Mouse (Mus musculus) MEL (cell line): ENCODE results near the gene Ccdc88c. TPM values are rescaled to one million over a fixed set of nuclear protein-coding genes. Genes with fewer than 3 reads are reported as not detected.

Experiments
- DNase-seq: peaks from one replicate; pipeline ENCODE4 v3.0.0; 2011; ENCODE audit warnings: low read depth, low spot score
- H3K27ac ChIP-seq: 2 replicates; pipeline ENCODE4 v1.5.1; 2012; ENCODE audit warnings: low read depth, mild to moderate bottlenecking, control low read depth, low read length, moderate library complexity; ENCODE audit not compliant: control insufficient read depth
- H3K27me3 ChIP-seq, 2 experiments: fragments of 150-350 bp in 1 of 2; sonication (generic) in 1 of 2; 2 replicates each; pipeline ENCODE4 v1.6.1; 2012; ENCODE audit warnings: low read length in 2 of 2, mild to moderate bottlenecking in 2 of 2, improper control_type of control experiment in 1 of 2, moderate library complexity in 1 of 2; ENCODE audit not compliant: insufficient read depth in 2 of 2, control insufficient read depth in 1 of 2
- H3K36me3 ChIP-seq, 2 experiments: 2 replicates each; pipeline ENCODE4 v1.6.1; 2012 to 2014; ENCODE audit warnings: low read length in 2 of 2, improper control_type of control experiment in 1 of 2, inconsistent platforms in 1 of 2, mild to moderate bottlenecking in 1 of 2; ENCODE audit not compliant: insufficient read depth in 2 of 2, control insufficient read depth in 1 of 2
- H3K4me1 ChIP-seq, 2 experiments: fragments of 150-350 bp in 1 of 2; sonication (generic) in 1 of 2; 2 replicates each; pipeline ENCODE4 v1.6.1; 2012; ENCODE audit warnings: low read length in 2 of 2, improper control_type of control experiment in 1 of 2, mild to moderate bottlenecking in 1 of 2; ENCODE audit not compliant: insufficient read depth in 2 of 2, control insufficient read depth in 1 of 2
- H3K4me3 ChIP-seq, 2 experiments: fragments of 150-350 bp in 1 of 2; sonication (generic) in 1 of 2; 2 replicates each; pipeline ENCODE4 v1.5.1; 2012; ENCODE audit warnings: low read depth in 2 of 2, low read length in 2 of 2, mild to moderate bottlenecking in 2 of 2, moderate library complexity in 2 of 2, control low read depth in 1 of 2, improper control_type of control experiment in 1 of 2; ENCODE audit not compliant: control insufficient read depth in 1 of 2, insufficient read depth in 1 of 2
- H3K79me2 ChIP-seq: 2 replicates; pipeline ENCODE4 v1.6.1; 2012; ENCODE audit warnings: mild to moderate bottlenecking, low read length, moderate library complexity; ENCODE audit not compliant: control insufficient read depth, poor library complexity, insufficient read depth
- H3K9ac ChIP-seq: 2 replicates; pipeline ENCODE4 v1.6.1; 2012; ENCODE audit warnings: low read depth, mild to moderate bottlenecking, control low read depth, low read length, moderate library complexity; ENCODE audit not compliant: control insufficient read depth, poor library complexity, severe bottlenecking
- H3K9me3 ChIP-seq: fragments of 150-350 bp; sonication (generic); replicated peaks from 2 replicates; pipeline ENCODE4 v1.6.1; 2012; ENCODE audit warnings: mild to moderate bottlenecking, low read length, improper control_type of control experiment, moderate library complexity; ENCODE audit not compliant: insufficient read depth
- BHLHE40 ChIP-seq: IDR thresholded peaks from 2 replicates; pipeline ENCODE4 v1.6.1; 2012; ENCODE audit warnings: low read depth, mild to moderate bottlenecking, inconsistent platforms, low read length, improper control_type of control experiment, borderline replicate concordance
- CTCF ChIP-seq, 3 experiments: IDR thresholded peaks in 2 of 3; conservative IDR thresholded peaks in 1 of 3; 2 replicates each; pipeline ENCODE4 v1.5.1; 2011 to 2012; ENCODE audit warnings: low read length in 3 of 3, low read depth in 2 of 3, mild to moderate bottlenecking in 2 of 3, improper control_type of control experiment in 1 of 3, inconsistent platforms in 1 of 3, mixed read lengths in 1 of 3, moderate library complexity in 1 of 3; ENCODE audit not compliant: control insufficient read depth in 1 of 3, insufficient read depth in 1 of 3, poor library complexity in 1 of 3, severe bottlenecking in 1 of 3
- ELF1 ChIP-seq: IDR thresholded peaks from 2 replicates; pipeline ENCODE4 v1.6.1; 2014; ENCODE audit warnings: low read depth, mild to moderate bottlenecking, inconsistent platforms, low read length, improper control_type of control experiment, moderate library complexity
- EP300 ChIP-seq, 2 experiments: IDR thresholded peaks; 2 replicates each; pipeline ENCODE4 v1.6.1; 2011; ENCODE audit warnings: improper control_type of control experiment in 2 of 2, low read length in 2 of 2, low read depth in 1 of 2, mild to moderate bottlenecking in 1 of 2
- ETS1 ChIP-seq: IDR thresholded peaks from 2 replicates; pipeline ENCODE4 v1.6.1; 2012; ENCODE audit warnings: low read depth, mild to moderate bottlenecking, inconsistent platforms, low read length, improper control_type of control experiment, moderate library complexity
- GABPA ChIP-seq: IDR thresholded peaks from 2 replicates; pipeline ENCODE4 v1.6.1; 2012; ENCODE audit warnings: low read depth, mild to moderate bottlenecking, inconsistent platforms, low read length, improper control_type of control experiment, moderate library complexity
- GATA1 ChIP-seq: IDR thresholded peaks from 2 replicates; pipeline ENCODE4 v1.6.1; 2011; ENCODE audit warnings: low read depth, low read length, improper control_type of control experiment
- HCFC1 ChIP-seq: IDR thresholded peaks from 2 replicates; pipeline ENCODE4 v1.6.1; 2012; ENCODE audit warnings: low read depth, mild to moderate bottlenecking, inconsistent platforms, low read length, improper control_type of control experiment, moderate library complexity
- JUND ChIP-seq: IDR thresholded peaks from 2 replicates; pipeline ENCODE4 v1.6.1; 2011; ENCODE audit warnings: low read depth, mild to moderate bottlenecking, improper control_type of control experiment, low read length
- KAT2A ChIP-seq: conservative IDR thresholded peaks from 2 replicates; pipeline ENCODE4 v1.6.1; 2012; ENCODE audit warnings: low read depth, low read length, improper control_type of control experiment, inconsistent platforms
- MAX ChIP-seq: IDR thresholded peaks from 2 replicates; pipeline ENCODE4 v1.6.1; 2011; ENCODE audit warnings: low read length, improper control_type of control experiment
- MEF2A ChIP-seq: IDR thresholded peaks from 2 replicates; pipeline ENCODE4 v1.6.1; 2014; ENCODE audit warnings: low read depth, mild to moderate bottlenecking, inconsistent platforms, low read length, improper control_type of control experiment; ENCODE audit not compliant: poor library complexity, insufficient replicate concordance, severe bottlenecking; ENCODE audit errors: extremely low read depth
- MXI1 ChIP-seq: IDR thresholded peaks from 2 replicates; pipeline ENCODE4 v1.6.1; 2011; ENCODE audit warnings: mild to moderate bottlenecking, low read depth, low read length, improper control_type of control experiment
- MYB ChIP-seq: IDR thresholded peaks from 2 replicates; pipeline ENCODE4 v1.6.1; 2011; ENCODE audit warnings: mild to moderate bottlenecking, low read depth, low read length, improper control_type of control experiment
- NELFE ChIP-seq: IDR thresholded peaks from 2 replicates; pipeline ENCODE4 v1.6.1; 2011; ENCODE audit warnings: low read depth, low read length, improper control_type of control experiment
- POLR2A ChIP-seq, 2 experiments: IDR thresholded peaks; 2 replicates each; pipeline ENCODE4 v1.6.1; 2011 to 2012; ENCODE audit warnings: low read length in 2 of 2, mild to moderate bottlenecking in 2 of 2, control low read depth in 1 of 2, improper control_type of control experiment in 1 of 2, low read depth in 1 of 2, moderate library complexity in 1 of 2; ENCODE audit not compliant: control insufficient read depth in 1 of 2, insufficient read depth in 1 of 2, poor library complexity in 1 of 2
- RCOR1 ChIP-seq: IDR thresholded peaks from 2 replicates; pipeline ENCODE4 v1.6.1; 2012; ENCODE audit warnings: low read depth, mild to moderate bottlenecking, inconsistent platforms, low read length, improper control_type of control experiment
- SIN3A ChIP-seq: IDR thresholded peaks from 2 replicates; pipeline ENCODE4 v1.6.1; 2012; ENCODE audit warnings: low read length, improper control_type of control experiment, inconsistent platforms
- TAL1 ChIP-seq: IDR thresholded peaks from 2 replicates; pipeline ENCODE4 v1.6.1; 2012; ENCODE audit warnings: mild to moderate bottlenecking, inconsistent platforms, low read length, moderate library complexity, mixed read lengths
- TBP ChIP-seq: IDR thresholded peaks from 2 replicates; pipeline ENCODE4 v1.8.0; 2011; ENCODE audit warnings: low read depth, low read length, improper control_type of control experiment
- TCF12 ChIP-seq: IDR thresholded peaks from 2 replicates; pipeline ENCODE4 v1.6.1; 2014; ENCODE audit warnings: low read depth, mild to moderate bottlenecking, inconsistent platforms, low read length, improper control_type of control experiment, moderate library complexity
- USF2 ChIP-seq, 2 experiments: IDR thresholded peaks; 2 replicates each; pipeline ENCODE4 v1.6.1; 2011 to 2012; ENCODE audit warnings: improper control_type of control experiment in 2 of 2, low read length in 2 of 2, borderline replicate concordance in 1 of 2, inconsistent platforms in 1 of 2, low read depth in 1 of 2, mild to moderate bottlenecking in 1 of 2; ENCODE audit not compliant: insufficient read depth in 1 of 2
- ZC3H11A ChIP-seq: IDR thresholded peaks from 2 replicates; pipeline ENCODE4 v1.6.1; 2012; ENCODE audit warnings: low read depth, mild to moderate bottlenecking, inconsistent platforms, low read length, improper control_type of control experiment
- ZKSCAN1 ChIP-seq: IDR thresholded peaks from 2 replicates; pipeline ENCODE4 v1.6.1; 2012; ENCODE audit warnings: low read depth, mild to moderate bottlenecking, inconsistent platforms, low read length, improper control_type of control experiment, moderate library complexity
- ZMIZ1 ChIP-seq: IDR thresholded peaks from 2 replicates; pipeline ENCODE4 v1.6.1; 2012; ENCODE audit warnings: low read depth, mild to moderate bottlenecking, inconsistent platforms, low read length, improper control_type of control experiment, moderate library complexity
- ZNF384 ChIP-seq: IDR thresholded peaks from 2 replicates; pipeline ENCODE4 v1.6.1; 2012; ENCODE audit warnings: low read depth, mild to moderate bottlenecking, inconsistent platforms, low read length, improper control_type of control experiment
- polyA plus RNA-seq, 2 experiments: library from polyadenylated mRNA; stranded (reverse) in 1 of 2; unstranded in 1 of 2; fragments of >175 nt in 1 of 2; fragments of >200 nt in 1 of 2; gene quantifications; 2 replicates each; pipeline versions ENCODE4 v1.2.1 to v1.2.4; 2012; ENCODE audit warnings: low replicate concordance in 2 of 2, low read depth in 1 of 2; ENCODE audit not compliant: insufficient read length in 2 of 2, insufficient read depth in 1 of 2, missing spikeins in 1 of 2
- total RNA-seq: library from RNA; depleted of rRNA; stranded (reverse); fragments of 300-350 nt; gene quantifications from 2 replicates; pipeline ENCODE4 v1.2.3, GENCODE M21; 2012

The Ccdc88c gene
- total and polyA plus RNA-seq, 3 experiments, result 8.7 to 15.3 TPM; not detected in 1

DNA sequence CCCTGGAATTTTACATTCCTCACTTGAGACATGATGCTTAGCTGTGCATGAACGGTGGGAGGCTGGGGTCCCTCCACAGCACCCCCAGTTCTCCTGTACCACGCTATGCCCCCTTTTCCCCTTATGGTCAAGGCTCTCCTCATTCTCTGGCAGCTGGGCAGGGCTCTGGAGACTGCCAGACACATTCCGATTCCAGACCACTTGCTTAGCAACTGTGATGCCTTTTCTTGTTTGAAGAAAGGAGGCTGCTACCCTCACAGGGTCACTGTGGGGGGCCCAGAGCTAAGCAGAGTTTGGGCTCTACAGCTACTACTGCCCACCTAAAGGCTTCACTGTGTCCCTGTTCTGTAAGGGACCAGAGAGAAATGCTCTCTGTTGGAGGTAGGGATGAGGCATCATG lies 71.6 kb downstream of the Ccdc88c start:
- no peak for TF ChIP-seq MAX
- TF ChIP-seq BHLHE40, result no peak
- TF ChIP-seq ZMIZ1, result no peak
- H3K36me3 ChIP-seq, result peaks cover 0 to 45% of the 10 kb centered on the region in 2 experiments; a peak in 2 of 4 replicates
- H3K79me2 ChIP-seq, result no peaks in the 10 kb centered on the region
- H3K4me3 ChIP-seq, result no peak overlapping the region
- no peaks in the 10 kb centered on the region for H3K9me3 ChIP-seq
- no peak for DNase-seq
- H3K27ac ChIP-seq, result no peak overlapping the region
- H3K9ac ChIP-seq, result no peak overlapping the region
- H3K27me3 ChIP-seq, result no peaks in the 10 kb centered on the region
- H3K4me1 ChIP-seq, result peaks cover 24 to 61% of the 10 kb centered on the region in 2 experiments

DNA sequence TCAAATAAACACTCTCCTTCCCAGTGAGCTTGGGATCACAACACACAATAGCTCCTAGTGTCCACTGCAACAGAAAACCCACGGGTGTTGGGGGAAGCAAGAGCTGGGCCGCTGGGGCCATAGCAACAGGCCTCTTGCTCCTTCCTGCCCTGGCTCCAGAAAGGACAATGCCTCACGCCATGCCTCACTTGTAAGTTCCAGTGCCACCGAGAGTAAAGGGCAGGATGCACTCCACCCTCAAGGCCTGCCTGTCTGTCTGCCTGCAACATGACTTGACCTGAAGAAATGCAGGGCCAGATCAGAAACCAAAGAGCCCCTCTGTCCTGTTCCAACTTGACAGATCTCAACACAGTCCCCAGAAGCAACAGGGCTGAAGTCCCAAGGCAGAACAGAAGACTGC lies 72.0 kb downstream of the Ccdc88c start:
- Histone ChIP-seq H3K4me1 (peaks cover 25 to 62% of the 10 kb centered on the region in 2 experiments), H3K27ac (no peak overlapping the region), H3K27me3 (no peaks in the 10 kb centered on the region), H3K36me3 (peaks cover 0 to 46% of the 10 kb centered on the region in 2 experiments; a peak in 2 of 4 replicates), H3K4me3 (no peak overlapping the region), H3K9ac (no peak overlapping the region), H3K9me3 (no peaks in the 10 kb centered on the region), H3K79me2 (no peaks in the 10 kb centered on the region)
- TF ChIP-seq USF2 (IDR thresholded peaks at IDR 0.05; ENCODE audit: borderline replicate concordance in 1 of 2, insufficient read depth in 1 of 2, low read depth in 1 of 2, low read length in 2 of 2), result no peak
- no peak for TF ChIP-seq ZKSCAN1
- no peak for TF ChIP-seq GATA1
- no peak for TF ChIP-seq HCFC1
- TF ChIP-seq POLR2A (IDR thresholded peaks at IDR 0.05; ENCODE audit: control insufficient read depth in 1 of 2, insufficient read depth in 1 of 2, low read depth in 1 of 2, low read length in 2 of 2, poor library complexity in 1 of 2), result no peak
- no peak for TF ChIP-seq ETS1
- no peak for TF ChIP-seq ZC3H11A
- TF ChIP-seq GABPA, result no peak
- no peak for TF ChIP-seq TCF12
- DNase-seq, result no peak

DNA sequence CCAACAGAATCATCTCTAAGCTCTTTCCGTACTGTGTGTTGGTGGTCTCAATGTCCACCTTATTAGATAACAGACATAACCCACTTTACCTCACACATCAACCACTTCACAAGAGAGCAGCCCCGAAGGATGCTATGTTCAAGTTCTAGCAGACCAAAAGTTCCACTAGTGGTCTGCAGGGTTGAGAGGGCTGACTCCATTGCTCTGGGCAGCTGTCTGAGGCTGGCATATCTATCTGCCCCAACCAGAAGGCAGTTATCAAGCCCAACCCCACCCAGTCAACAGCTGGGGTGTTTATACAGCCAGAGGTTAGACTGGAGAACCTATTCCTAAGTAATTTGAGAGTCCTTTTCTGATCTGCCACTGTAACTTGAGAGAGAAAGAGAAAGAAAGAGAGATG lies 72.8 kb downstream of the Ccdc88c start:
- H3K79me2 ChIP-seq, result no peaks in the 10 kb centered on the region
- H3K4me3 ChIP-seq, result no peak overlapping the region
- peaks cover 0 to 43% of the 10 kb centered on the region in 2 experiments; a peak in 2 of 4 replicates for H3K36me3 ChIP-seq
- peaks cover 25 to 62% of the 10 kb centered on the region in 2 experiments for H3K4me1 ChIP-seq
- no peaks in the 10 kb centered on the region for H3K9me3 ChIP-seq
- H3K27ac ChIP-seq, result peak overlapping the region; percentile 60
- DNase-seq, result peak; percentile 66
- no peak overlapping the region for H3K9ac ChIP-seq
- no peaks in the 10 kb centered on the region for H3K27me3 ChIP-seq
- peak; percentile 85 to 92 for TF ChIP-seq EP300 (IDR thresholded peaks at IDR 0.05; ENCODE audit: low read depth in 1 of 2, low read length in 2 of 2)
- TF ChIP-seq MXI1, result no peak
- TF ChIP-seq NELFE, result no peak
- peak; percentile 82 for TF ChIP-seq GATA1
- TF ChIP-seq TBP, result no peak
- peak; percentile 87 for TF ChIP-seq TAL1
- TF ChIP-seq ZNF384, result no peak
- TF ChIP-seq MAX, result no peak
- no peak for TF ChIP-seq ELF1
- peak; percentile 75 for TF ChIP-seq SIN3A
- TF ChIP-seq GABPA, result no peak
- peak; percentile 90 for TF ChIP-seq ETS1
- no peak for TF ChIP-seq CTCF (IDR thresholded peaks at IDR 0.05 in 2 of 3, conservative IDR thresholded peaks at IDR 0.05 in 1 of 3; ENCODE audit: control insufficient read depth in 1 of 3, insufficient read depth in 1 of 3, low read depth in 2 of 3, low read length in 3 of 3, poor library complexity in 1 of 3, severe bottlenecking in 1 of 3)
- no peak for TF ChIP-seq MEF2A
- TF ChIP-seq RCOR1, result peak; percentile 65; the same call in 1 of the 2 replicates
- no peak for TF ChIP-seq MYB
- no peak for TF ChIP-seq KAT2A
- TF ChIP-seq JUND, result no peak
- peak; percentile 92 for TF ChIP-seq TCF12
